Mouse (Mus musculus) stomach, postnatal 0 days (tissue): ENCODE data around the gene Agbl3.

Experiments used
- CTCF ChIP-seq: IDR thresholded peaks from 2 replicates; pipeline ENCODE4 v1.5.1; 2016; ENCODE audit warnings: antibody characterized with exemption, low read depth, mild to moderate bottlenecking, moderate library complexity
- EP300 ChIP-seq: optimal IDR thresholded peaks from 2 replicates; pipeline ENCODE3; 2016; ENCODE audit warnings: antibody characterized with exemption

DNA sequence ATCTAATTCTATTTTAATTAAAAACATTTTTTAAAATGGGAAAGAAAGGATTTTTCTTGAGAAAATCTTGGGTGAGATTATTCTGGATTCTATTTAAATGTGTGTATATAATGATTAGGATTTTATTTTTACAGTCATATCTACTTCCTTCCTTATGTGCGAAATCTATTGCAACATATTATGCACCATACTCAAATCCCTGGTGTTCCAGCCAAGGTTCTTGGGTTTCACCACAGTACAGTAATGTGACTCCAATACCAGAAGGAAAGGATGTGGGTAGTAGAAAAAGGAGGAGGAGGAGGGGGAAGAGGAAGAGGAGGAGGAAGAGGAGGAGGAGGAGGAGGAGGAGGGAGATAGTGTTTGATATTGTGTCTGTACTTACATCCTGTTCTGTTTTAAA, 2.3 kb downstream of the Agbl3 start:
- TF ChIP-seq CTCF (no peak), EP300 (no peak)
